In genomic region chr19:12498321-12498720, GRCm38 (mm10) we compare ENCODE assay signal across 11 mouse cellular contexts. TPM values are rescaled to one million over a fixed set of nuclear protein-coding genes. Genes with fewer than 3 reads are reported as not detected.
DNase-seq lines count a peak whose midpoint lies in the region; ATAC-seq and TF ChIP-seq lines count a peak whose summit lies in the region.
"Had no signal": no experiment of that assay in that cellular context is flagged by ENCODE, and none has a peak within 500 bp of the region (broad histone marks: within the 10 kb centered on the region; RNA-seq: fewer than 3 reads in every experiment).

No protein-coding gene starts in this region.

- H3K79me2 ChIP-seq in myocyte (ENCODE audit: control insufficient read depth, insufficient read depth): peaks cover 43% of the 10 kb centered on the region

- no peak for TF ChIP-seq CTCF in intestine, postnatal 0 days (IDR thresholded peaks at IDR 0.05; ENCODE audit: low read depth)

- H3K27ac ChIP-seq in intestine, embryonic 15.5 days: no peak overlapping the region
- H3K27ac ChIP-seq in intestine, postnatal 0 days (ENCODE audit: low read depth, low read length): no peak overlapping the region; the same call in 1 of the 2 replicates
- H3K27ac ChIP-seq in embryonic facial prominence, embryonic 14.5 days (replicated peaks; ENCODE audit: low read depth, low read length): no peak overlapping the region
- peak overlapping the region; percentile 98 for H3K27ac ChIP-seq in hindbrain, embryonic 15.5 days (replicated peaks)
- H3K27ac ChIP-seq: embryonic facial prominence, embryonic 12.5 days had no signal

- no peaks in the 10 kb centered on the region for H3K9me3 ChIP-seq in intestine, embryonic 15.5 days
- no peaks in the 10 kb centered on the region for H3K9me3 ChIP-seq in intestine, postnatal 0 days (ENCODE audit: control insufficient read depth)
- no peaks in the 10 kb centered on the region for H3K9me3 ChIP-seq in embryonic facial prominence, embryonic 14.5 days (ENCODE audit: control insufficient read depth, low read length)
- no peaks in the 10 kb centered on the region for H3K9me3 ChIP-seq in hindbrain, embryonic 15.5 days
- H3K9me3 ChIP-seq: embryonic facial prominence, embryonic 12.5 days had no signal

- DNase-seq in embryonic facial prominence, embryonic 14.5 days (ENCODE audit: low spot score): no peak
- no peak for DNase-seq in ovary, postnatal 36 days (ENCODE audit: low spot score)
- DNase-seq in left cerebral cortex, postnatal 4 days: no peak
- no peak for DNase-seq in right cerebral cortex, adult 18-20 months
- DNase-seq: cerebellum, adult 9-10 months; heart, adult 18-20 months had no signal

- H3K27me3 ChIP-seq in intestine, embryonic 15.5 days (replicated peaks): no peaks in the 10 kb centered on the region
- no peaks in the 10 kb centered on the region for H3K27me3 ChIP-seq in intestine, postnatal 0 days (replicated peaks; ENCODE audit: control insufficient read depth, insufficient read depth, low read length)
- peaks cover 5% of the 10 kb centered on the region; the same call in 1 of the 2 replicates for H3K27me3 ChIP-seq in embryonic facial prominence, embryonic 14.5 days (replicated peaks; ENCODE audit: control insufficient read depth, insufficient read depth, low read length)
- H3K27me3 ChIP-seq in hindbrain, embryonic 15.5 days: no peaks in the 10 kb centered on the region
- H3K27me3 ChIP-seq in myocyte (ENCODE audit: control insufficient read depth, insufficient read depth, insufficient read length): no peaks in the 10 kb centered on the region

- H3K4me2 ChIP-seq in intestine, embryonic 15.5 days (replicated peaks): peak overlapping the region; percentile 82; the same call in 1 of the 2 replicates
- no peak overlapping the region for H3K4me2 ChIP-seq in intestine, postnatal 0 days (replicated peaks; ENCODE audit: low read depth)
- H3K4me2 ChIP-seq in embryonic facial prominence, embryonic 14.5 days (ENCODE audit: low read depth, low read length): peak overlapping the region; percentile 23; the same call in 1 of the 2 replicates
- peak overlapping the region; percentile 91 for H3K4me2 ChIP-seq in hindbrain, embryonic 15.5 days
- H3K4me2 ChIP-seq in myocyte (ENCODE audit: low read depth): peak overlapping the region; percentile 98

- no peak overlapping the region for H3K9ac ChIP-seq in intestine, embryonic 15.5 days
- H3K9ac ChIP-seq in intestine, postnatal 0 days (ENCODE audit: low read depth, low read length): no peak overlapping the region
- no peak overlapping the region for H3K9ac ChIP-seq in embryonic facial prominence, embryonic 14.5 days (ENCODE audit: low read depth, low read length)
- no peak overlapping the region for H3K9ac ChIP-seq in hindbrain, embryonic 15.5 days
- H3K9ac ChIP-seq: embryonic facial prominence, embryonic 12.5 days had no signal

- no peaks in the 10 kb centered on the region for H3K36me3 ChIP-seq in intestine, embryonic 15.5 days
- no peaks in the 10 kb centered on the region for H3K36me3 ChIP-seq in intestine, postnatal 0 days (ENCODE audit: control insufficient read depth, insufficient read depth)
- no peaks in the 10 kb centered on the region for H3K36me3 ChIP-seq in embryonic facial prominence, embryonic 14.5 days (ENCODE audit: control insufficient read depth, insufficient read depth, low read length)
- H3K36me3 ChIP-seq in hindbrain, embryonic 15.5 days: no peaks in the 10 kb centered on the region
- H3K36me3 ChIP-seq in myocyte (ENCODE audit: control insufficient read depth, insufficient read depth): peaks cover 4% of the 10 kb centered on the region
- H3K36me3 ChIP-seq: embryonic facial prominence, embryonic 12.5 days had no signal

- TF ChIP-seq POLR2A in myocyte (IDR thresholded peaks at IDR 0.05; ENCODE audit: insufficient read length, low read depth): no peak

- WGBS in intestine, embryonic 15.5 days: 78% methylated on average over 4 of the region's 4 CpGs
- 74% methylated on average over 4 of the region's 4 CpGs for WGBS in intestine, postnatal 0 days
- WGBS in embryonic facial prominence, embryonic 14.5 days: 82% methylated on average over 4 of the region's 4 CpGs
- WGBS in hindbrain, embryonic 15.5 days: 30% methylated on average over 4 of the region's 4 CpGs

- no peak overlapping the region for H3ac ChIP-seq in myocyte (ENCODE audit: control insufficient read depth, insufficient read length)

- intact Hi-C loops in left cerebral cortex, postnatal 4 days (cut with DNase I): no loop called here

- no peak overlapping the region for H3K4me3 ChIP-seq in intestine, embryonic 15.5 days (replicated peaks)
- H3K4me3 ChIP-seq in intestine, postnatal 0 days (ENCODE audit: low read depth, low read length): no peak overlapping the region
- no peak overlapping the region for H3K4me3 ChIP-seq in embryonic facial prominence, embryonic 14.5 days (ENCODE audit: low read depth, low read length)
- no peak overlapping the region for H3K4me3 ChIP-seq in hindbrain, embryonic 15.5 days
- H3K4me3 ChIP-seq in myocyte: no peak overlapping the region

- peaks cover 19% of the 10 kb centered on the region for H3K4me1 ChIP-seq in intestine, embryonic 15.5 days (replicated peaks)
- 0 out of 2 replicates have a peak, but pooled peaks cover 7% of the 10 kb centered on the region for H3K4me1 ChIP-seq in intestine, postnatal 0 days (replicated peaks; ENCODE audit: control insufficient read depth, insufficient read depth, low read length)
- H3K4me1 ChIP-seq in embryonic facial prominence, embryonic 14.5 days (ENCODE audit: control insufficient read depth, insufficient read depth, low read length): peaks cover 12% of the 10 kb centered on the region; the same call in 1 of the 2 replicates
- peaks cover 64% of the 10 kb centered on the region for H3K4me1 ChIP-seq in hindbrain, embryonic 15.5 days (replicated peaks)

- ATAC-seq in intestine, embryonic 15.5 days: no peak
- ATAC-seq in intestine, postnatal 0 days: no peak
- no peak for ATAC-seq in embryonic facial prominence, embryonic 14.5 days (ENCODE audit: low read depth)
- ATAC-seq in hindbrain, embryonic 15.5 days (ENCODE audit: low FRiP score, low read depth): no peak

TF ChIP-seq in myocyte, 11 proteins besides CTCF, POLR2A, EP300 and RAD21:
- TF ChIP-seq MYOG (IDR thresholded peaks at IDR 0.05; ENCODE audit: control insufficient read depth in 1 of 3, insufficient read depth in 1 of 3, insufficient read length in 2 of 3, low read depth in 2 of 3): no peak
- no peak for TF ChIP-seq SRF (IDR thresholded peaks at IDR 0.05; ENCODE audit: control insufficient read depth, insufficient read length, low read depth)
- no peak for TF ChIP-seq POLR2AphosphoS2 (IDR thresholded peaks at IDR 0.05; ENCODE audit: insufficient read length, low read depth)
- no peak for TF ChIP-seq MYOD1 (IDR thresholded peaks at IDR 0.05; ENCODE audit: control insufficient read depth in 1 of 3, insufficient read length in 2 of 3, low read depth in 2 of 3)
- TF ChIP-seq TCF12 (IDR thresholded peaks at IDR 0.05; ENCODE audit: insufficient read depth, poor library complexity, severe bottlenecking): no peak
- no peak for TF ChIP-seq CEBPB (IDR thresholded peaks at IDR 0.05; ENCODE audit: insufficient read depth, poor library complexity, severe bottlenecking)
- no peak for TF ChIP-seq E2F4 (IDR thresholded peaks at IDR 0.05; ENCODE audit: insufficient read depth)
- no peak for TF ChIP-seq REST (IDR thresholded peaks at IDR 0.05; ENCODE audit: insufficient read depth, insufficient read length)
- no peak for TF ChIP-seq TCF3 (IDR thresholded peaks at IDR 0.05; ENCODE audit: insufficient read length, low read depth)
TF ChIP-seq in myocyte: peak in this region for 0.

RNA-seq across cellular contexts. Expression of gene Dtx4, which starts 2.9 kb away (rescaled TPM):
- 15.0 and 15.5 TPM in 2 replicates for polyA plus RNA-seq in intestine, embryonic 15.5 days (2015; fragmentation: Nextera tagmentation; extraction: Ambion mirVana)
- 4.9 and 5.5 TPM in 2 replicates for polyA plus RNA-seq in intestine, postnatal 0 days (2015; fragmentation: Nextera tagmentation; extraction: Ambion mirVana)
- 11.9 and 14.5 TPM in 2 replicates for polyA plus RNA-seq in embryonic facial prominence, embryonic 14.5 days (2014; fragmentation: Nextera tagmentation; extraction: Ambion mirVana)
- 40.0 and 42.2 TPM in 2 replicates for polyA plus RNA-seq in hindbrain, embryonic 15.5 days (2015; fragmentation: Nextera tagmentation; extraction: Ambion mirVana)
- 21.2 TPM for polyA plus RNA-seq in myocyte (2012; fragmentation: generic; extraction: Trizol)
- total RNA-seq in left cerebral cortex, postnatal 4 days (2021): 100 to 1,000 TPM; 124 to 146 TPM

RNA-seq across cellular contexts. Expression of gene Mpeg1, which starts 37.7 kb away (rescaled TPM):
- 0.88 and 0.98 TPM in 2 replicates for polyA plus RNA-seq in intestine, embryonic 15.5 days (2015; fragmentation: Nextera tagmentation; extraction: Ambion mirVana)
- 2.2 and 2.7 TPM in 2 replicates for polyA plus RNA-seq in intestine, postnatal 0 days (2015; fragmentation: Nextera tagmentation; extraction: Ambion mirVana)
- polyA plus RNA-seq in embryonic facial prominence, embryonic 14.5 days (2014; fragmentation: Nextera tagmentation; extraction: Ambion mirVana): 0.93 and 1.2 TPM in 2 replicates
- 0.61 and 0.88 TPM in 2 replicates for polyA plus RNA-seq in hindbrain, embryonic 15.5 days (2015; fragmentation: Nextera tagmentation; extraction: Ambion mirVana)
- polyA plus RNA-seq in myocyte (2012; fragmentation: generic; extraction: Trizol): 0.06 TPM
- total RNA-seq in left cerebral cortex, postnatal 4 days (2021): 1 to 10 TPM; 3.7 to 5.0 TPM

RNA-seq across cellular contexts. Expression of gene Fam111a, which starts 47.2 kb away (rescaled TPM):
- polyA plus RNA-seq in intestine, embryonic 15.5 days (2015; fragmentation: Nextera tagmentation; extraction: Ambion mirVana): 18.4 and 20.0 TPM in 2 replicates
- 6.2 and 6.8 TPM in 2 replicates for polyA plus RNA-seq in intestine, postnatal 0 days (2015; fragmentation: Nextera tagmentation; extraction: Ambion mirVana)
- polyA plus RNA-seq in embryonic facial prominence, embryonic 14.5 days (2014; fragmentation: Nextera tagmentation; extraction: Ambion mirVana): 28.3 and 28.9 TPM in 2 replicates
- polyA plus RNA-seq in hindbrain, embryonic 15.5 days (2015; fragmentation: Nextera tagmentation; extraction: Ambion mirVana): 6.6 and 7.9 TPM in 2 replicates
- 5.4 TPM for polyA plus RNA-seq in myocyte (2012; fragmentation: generic; extraction: Trizol)
- total RNA-seq in left cerebral cortex, postnatal 4 days (2021): 1 to 10 TPM; 6.3 to 7.6 TPM
